Mouse (Mus musculus) urinary bladder, postnatal 14 days (tissue): ENCODE results near the gene Rad51b.
A peak's percentile ranks its signal among the peaks of the same experiment; 100 is the strongest.

Experiments
- DNase-seq: peaks from one replicate; pipeline ENCODE4 v3.0.0; 2021; ENCODE audit warnings: low spot score

The Rad51b gene

GRCm38 (mm10) chr12:79732355-79733115 lies 435.5 kb downstream of the Rad51b start:
- DNase-seq: no peak

DNA sequence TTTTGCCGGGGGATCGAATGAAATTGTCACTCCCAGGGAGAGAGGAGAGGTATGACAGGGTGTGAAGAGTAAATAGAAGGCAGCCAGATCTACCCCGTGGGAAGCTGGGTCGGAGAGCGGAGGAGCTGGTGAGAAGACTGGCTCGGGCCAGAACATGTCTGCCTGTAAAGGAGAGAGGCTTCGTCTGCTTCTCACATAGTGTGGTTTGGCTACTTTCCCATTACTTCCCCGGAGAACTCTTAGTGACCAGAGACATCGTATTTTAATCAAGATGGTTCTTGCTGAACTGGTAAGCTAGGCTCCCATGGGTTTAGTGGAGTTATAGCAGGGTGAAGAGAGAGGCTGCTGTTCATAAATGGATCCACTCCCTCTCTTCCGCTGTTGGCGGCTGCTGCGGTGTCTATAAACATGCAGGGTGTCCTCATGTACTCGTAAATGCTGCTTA lies 438.3 kb downstream of the Rad51b start:
- DNase-seq: no peak

DNA sequence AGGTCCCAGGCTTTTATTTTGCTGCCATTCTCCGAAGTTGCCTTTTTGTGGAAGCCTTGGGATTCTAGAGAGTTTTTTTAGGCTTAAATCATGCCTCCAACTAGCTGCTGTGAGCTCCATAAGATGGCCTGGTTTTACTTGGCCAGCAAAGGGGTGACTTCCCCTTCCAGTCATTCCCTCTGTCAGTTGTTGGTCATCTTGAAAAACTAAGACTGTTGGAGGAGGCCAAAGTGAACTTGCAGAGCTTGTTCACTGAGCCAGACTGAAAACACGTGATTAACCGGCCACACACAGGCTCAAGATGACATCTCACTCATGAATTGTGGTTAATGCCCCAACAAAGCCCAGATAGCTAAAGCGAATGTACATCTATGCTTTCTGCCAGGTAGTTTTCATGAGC lies 438.8 kb downstream of the Rad51b start:
- DNase-seq: no peak

DNA sequence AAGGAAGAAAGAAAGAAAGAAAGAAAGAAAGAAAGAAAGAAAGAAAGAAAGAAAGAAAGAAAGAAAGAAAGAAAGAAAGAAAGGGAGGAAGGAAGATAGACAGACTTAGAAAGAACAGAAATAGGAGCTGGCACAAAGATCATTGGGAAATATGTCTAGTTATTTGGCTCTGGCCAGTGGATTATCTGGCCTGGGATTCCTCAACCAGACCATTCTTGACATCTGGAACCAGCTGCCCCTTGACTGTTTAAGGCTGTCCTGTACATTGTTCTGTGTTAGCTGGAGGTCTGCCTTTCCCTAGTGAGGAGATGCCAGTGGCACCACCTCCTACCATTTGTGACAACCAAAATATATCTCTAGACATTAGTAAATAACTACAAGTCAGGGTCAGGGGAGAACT lies 441.6 kb downstream of the Rad51b start:
- no peak for DNase-seq

GRCm38 (mm10) chr12:79739918-79740639 lies 443.0 kb downstream of the Rad51b start:
- no peak for DNase-seq

DNA sequence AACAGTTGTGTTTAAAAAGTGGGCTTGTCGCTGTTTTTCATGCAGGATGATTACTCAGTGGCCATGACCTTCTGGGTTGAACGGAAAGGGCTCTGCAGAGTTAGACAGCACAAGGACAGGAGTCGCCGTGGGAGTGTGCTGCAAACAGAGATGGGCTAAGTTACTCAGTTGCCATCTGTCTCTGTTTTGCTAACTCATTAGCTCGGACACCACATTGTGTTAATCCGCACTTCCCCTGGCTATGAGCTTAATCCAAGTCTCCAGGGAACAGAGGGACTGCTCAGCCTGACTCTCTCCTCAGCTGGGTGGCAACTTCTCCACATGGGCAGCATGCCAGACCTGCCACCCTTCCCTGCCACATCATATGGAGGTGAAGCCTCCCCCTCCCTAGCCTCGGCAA lies 445.1 kb downstream of the Rad51b start:
- no peak for DNase-seq

DNA sequence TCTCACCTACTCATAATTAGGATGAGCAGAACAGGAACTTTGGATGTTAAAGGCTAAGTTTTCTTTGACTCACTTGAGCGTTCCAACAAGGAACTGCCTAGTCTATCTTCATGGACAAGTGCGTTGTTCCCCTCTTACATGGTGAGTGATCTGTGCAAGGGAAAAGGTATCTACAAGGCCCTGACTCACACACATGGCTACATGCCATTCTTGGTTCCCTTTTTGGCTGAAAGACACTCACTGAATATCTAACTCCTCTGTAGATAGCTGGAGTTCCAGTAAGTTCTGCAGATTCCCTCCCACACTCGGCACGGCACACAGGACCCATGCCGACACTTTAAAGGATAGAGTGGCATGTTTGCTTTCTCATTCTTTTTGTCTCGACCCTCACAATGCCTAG lies 447.0 kb downstream of the Rad51b start:
- DNase-seq: no peak

- no peak for DNase-seq
These were observed 448.1 kb downstream of the Rad51b start for GRCm38 (mm10) chr12:79745225-79745624.

- no peak for DNase-seq
These were observed 448.9 kb downstream of the Rad51b start for GRCm38 (mm10) chr12:79745845-79746510.

GRCm38 (mm10) chr12:79747541-79747940 lies 450.5 kb downstream of the Rad51b start:
- no peak for DNase-seq

GRCm38 (mm10) chr12:79748862-79749261 lies 451.8 kb downstream of the Rad51b start:
- DNase-seq: no peak

DNA sequence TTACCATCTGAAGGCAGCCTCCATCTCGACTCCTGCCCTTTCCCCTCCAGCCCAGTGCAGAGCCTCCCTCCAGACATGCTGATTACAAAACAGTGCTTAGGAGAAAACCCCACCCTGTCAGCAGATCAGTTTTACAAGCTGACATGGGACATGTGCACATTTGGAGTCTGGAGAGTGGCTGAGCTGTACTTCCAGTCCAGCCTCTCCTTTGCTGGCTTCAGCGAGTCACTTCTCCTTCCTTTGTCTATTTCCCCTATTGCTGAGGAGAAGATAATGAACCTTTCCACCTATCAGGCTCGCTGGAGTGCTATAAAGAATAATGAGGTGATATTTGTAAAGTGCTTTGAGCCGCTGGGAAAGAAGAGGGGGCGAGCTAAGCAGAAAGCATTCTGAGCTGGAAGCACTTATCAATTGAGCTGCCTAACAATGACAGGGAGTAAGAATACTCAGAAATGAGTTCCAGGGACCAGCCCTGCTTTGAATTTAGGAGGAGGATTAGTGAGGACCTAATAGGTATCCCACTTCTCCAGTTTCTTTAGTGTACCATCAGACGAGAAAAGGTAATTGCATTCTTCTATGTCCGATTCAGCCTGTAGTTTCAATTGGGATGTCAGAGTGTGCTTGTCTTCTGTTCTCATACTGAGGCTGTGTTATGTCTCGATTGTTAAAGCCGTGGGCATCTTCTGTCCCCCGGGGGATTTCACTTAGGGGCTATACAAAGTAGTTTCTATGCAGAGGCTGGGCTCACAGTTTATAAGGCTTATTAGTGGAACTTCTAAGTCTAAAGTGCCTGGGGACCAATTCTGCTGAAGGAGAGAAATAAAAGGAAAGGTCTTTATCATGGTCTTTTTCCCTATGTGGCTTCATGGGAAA lies 453.4 kb downstream of the Rad51b start:
- peak; percentile 76 for DNase-seq

- DNase-seq: peak; percentile 85
These were observed 454.7 kb downstream of the Rad51b start for GRCm38 (mm10) chr12:79751781-79752180.

DNA sequence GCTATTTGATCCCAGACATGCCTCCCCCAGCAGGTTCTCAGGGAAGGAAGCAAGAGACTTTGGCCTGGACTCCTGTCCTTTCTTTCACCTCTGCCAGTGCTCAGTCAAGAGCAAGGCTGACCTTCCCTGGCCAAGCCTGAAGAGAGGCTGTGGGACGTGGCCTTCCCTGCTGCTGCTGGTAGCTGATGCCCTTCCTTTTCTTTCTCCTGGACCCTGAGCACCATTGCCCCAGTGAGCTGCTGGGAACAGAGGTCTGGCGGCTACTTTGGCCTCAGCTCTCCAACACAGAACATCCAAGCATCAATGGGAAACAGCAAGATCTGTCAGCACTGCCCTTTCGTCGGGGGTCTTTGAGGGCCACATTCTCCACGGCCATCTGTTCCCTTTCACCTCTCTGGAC lies 455.1 kb downstream of the Rad51b start:
- DNase-seq: no peak

DNA sequence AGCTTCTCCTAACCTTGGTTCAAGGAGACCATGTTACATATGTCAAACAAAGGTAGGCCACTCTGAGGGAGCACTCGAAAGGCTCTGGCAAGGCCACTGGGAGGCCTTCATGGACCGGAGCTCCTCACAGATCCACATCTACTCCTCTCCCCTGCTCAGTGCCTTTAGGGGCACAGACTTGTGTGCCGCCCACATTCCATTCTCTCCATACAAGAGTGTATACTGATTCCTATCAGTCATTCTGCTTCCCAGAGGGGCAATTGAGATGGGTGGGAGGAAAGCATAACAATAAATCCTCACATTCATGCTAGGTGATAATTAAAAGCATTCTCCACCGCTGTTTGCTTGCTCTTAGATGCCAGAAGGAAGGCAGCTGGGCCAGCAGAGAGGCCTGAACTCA lies 458.5 kb downstream of the Rad51b start:
- no peak for DNase-seq

- DNase-seq: peak; percentile 56
These were observed 459.3 kb downstream of the Rad51b start for GRCm38 (mm10) chr12:79756352-79756751.

GRCm38 (mm10) chr12:79757775-79758174 lies 460.7 kb downstream of the Rad51b start:
- DNase-seq: no peak

DNA sequence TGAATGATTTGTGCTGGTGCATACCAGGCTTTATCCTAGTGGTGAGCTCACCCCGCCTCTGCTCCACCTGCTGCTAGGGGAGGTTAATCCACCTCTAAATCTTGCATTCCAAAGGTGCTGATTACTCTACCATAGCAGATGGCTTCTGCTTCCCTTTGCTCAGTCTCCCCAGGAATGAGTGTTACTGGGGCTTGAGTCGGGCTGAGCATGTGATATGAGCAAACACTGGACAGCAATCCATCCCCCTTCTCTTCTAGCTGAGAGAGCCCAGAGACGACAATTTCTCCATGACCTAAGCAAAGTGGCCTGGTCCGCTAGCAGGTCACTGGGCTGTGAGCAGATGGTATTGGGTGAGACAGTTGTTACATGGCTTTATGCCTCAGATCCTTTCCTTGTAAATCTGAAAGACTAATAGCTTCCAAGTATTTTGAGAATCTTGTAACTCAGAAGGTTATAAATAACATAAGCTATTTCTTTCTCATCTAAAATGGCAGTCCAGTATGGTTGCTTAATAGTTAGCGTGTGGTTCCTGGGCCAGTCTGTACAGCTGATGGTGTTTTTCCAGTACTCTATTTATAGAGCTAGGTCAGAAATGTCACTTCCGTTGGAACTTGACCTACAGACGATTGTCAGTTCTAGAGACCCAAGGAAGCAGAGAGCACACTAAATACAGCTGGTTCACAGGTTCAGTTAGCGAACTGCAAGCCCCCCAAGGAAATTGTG lies 462.3 kb downstream of the Rad51b start:
- peak; percentile 53 for DNase-seq

GRCm38 (mm10) chr12:79761217-79761616 lies 464.1 kb downstream of the Rad51b start:
- no peak for DNase-seq

DNA sequence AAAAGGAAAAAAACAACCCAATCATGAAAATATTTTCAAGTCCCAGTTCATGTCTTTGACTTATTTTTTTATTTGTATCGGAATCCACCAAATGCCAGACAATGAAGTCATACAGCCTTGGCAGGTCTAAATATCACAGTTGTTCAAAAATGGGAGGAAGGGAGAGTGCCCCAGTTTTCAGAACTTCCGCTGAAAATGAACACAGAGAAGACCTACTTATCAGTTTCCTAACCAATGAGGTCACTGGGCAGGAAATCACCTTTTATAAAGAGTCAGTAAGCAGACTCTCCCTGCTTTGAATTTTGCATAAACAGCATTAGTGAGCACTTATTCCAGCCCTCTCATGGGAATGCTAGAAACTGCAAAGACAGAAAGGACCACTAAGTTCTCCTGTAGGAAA lies 465.0 kb downstream of the Rad51b start:
- no peak for DNase-seq

GRCm38 (mm10) chr12:79762570-79763275 lies 465.6 kb downstream of the Rad51b start:
- DNase-seq: peak; percentile 67
